1 mouse cellular context compared by ENCODE assay signal in the genomic region with DNA sequence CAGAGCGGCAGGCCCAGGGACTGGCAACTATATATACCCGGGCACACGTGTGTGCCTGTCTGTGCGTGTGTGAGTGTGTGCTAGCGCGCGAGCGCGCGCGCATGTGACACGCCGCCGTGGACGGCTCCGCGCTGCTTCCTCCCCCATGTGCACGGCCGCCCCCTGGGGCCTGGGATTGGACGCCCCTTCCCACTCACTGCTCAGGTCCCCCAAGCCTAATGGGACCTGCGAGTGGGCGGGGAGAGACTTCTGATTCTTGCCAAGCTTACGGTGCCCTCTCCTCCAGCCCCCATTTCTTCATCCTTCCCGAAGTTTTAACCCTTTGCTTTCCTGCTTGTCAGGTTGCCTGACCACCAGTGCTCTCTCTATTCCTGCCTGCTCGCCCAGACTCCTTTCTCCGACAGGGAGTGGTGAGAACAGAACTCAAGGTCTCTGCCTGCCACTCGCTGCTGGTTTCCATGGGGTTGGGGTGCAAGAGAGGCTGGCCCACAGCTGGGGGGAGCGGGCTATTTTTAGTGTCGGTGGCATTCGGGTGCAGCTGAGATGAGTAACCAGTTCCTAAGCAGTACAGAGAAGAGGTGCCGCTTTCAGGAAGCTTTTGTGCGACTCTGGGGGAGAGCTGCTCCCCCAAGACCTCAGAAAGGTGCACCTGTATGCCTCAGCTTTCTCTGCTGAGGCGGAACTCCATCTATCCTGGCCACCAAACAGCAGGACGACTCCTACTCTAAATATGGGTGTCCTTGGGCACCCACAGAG.
A peak's percentile ranks its signal among the peaks of the same experiment; 100 is the strongest.
TF ChIP-seq lines count a peak whose summit lies in the region.

No protein-coding gene starts in this region.

TF ChIP-seq in MEL, 35 proteins besides CTCF, POLR2A, EP300 and RAD21 (continued from another document):
- TF ChIP-seq USF1 (IDR thresholded peaks at IDR 0.05; ENCODE audit: low read depth, low read length), result peak; percentile 41; the same call in 1 of the 2 replicates
- no peak for TF ChIP-seq POLR2AphosphoS5 (IDR thresholded peaks at IDR 0.05; ENCODE audit: borderline replicate concordance, low read depth, low read length)
- TF ChIP-seq MXI1 (IDR thresholded peaks at IDR 0.05; ENCODE audit: low read depth, low read length), result peak; percentile 57
- TF ChIP-seq ZMIZ1 (IDR thresholded peaks at IDR 0.05; ENCODE audit: low read depth, low read length), result no peak
